Mouse (Mus musculus) left cerebral cortex, postnatal 25 days (tissue): ENCODE results near the gene Galnt18. TPM values are rescaled to one million over a fixed set of nuclear protein-coding genes. Genes with fewer than 3 reads are reported as not detected.

Experiments
- DNase-seq, 2 experiments: peaks; one replicate each; pipeline ENCODE4 v3.0.0; 2022; ENCODE audit warnings: low spot score in 2 of 2, mixed read lengths in 1 of 2
- intact Hi-C: fragments of 180-260 bp; cut with DNase I; formaldehyde crosslinking; loops from one replicate; pipeline ENCODE4 v1.15.1; 2025
- total RNA-seq, 2 experiments: library from RNA; stranded (reverse); gene quantifications; 2 replicates each; pipeline ENCODE4 v1.2.3; 2021

Gene Galnt18
- total RNA-seq, 2 experiments from 2014 or later: 46.1 to 47.9 TPM

- intact Hi-C loops: loop anchor here (2.0 to 5.0 kb wide), 2 partner anchors 57 to 596 kb away; no protein-coding TSS in a partner anchor
These were observed 1.6 kb downstream of the Galnt18 start for GRCm38 (mm10) chr7:111778212-111778611.

GRCm38 (mm10) chr7:111777186-111777585 is 2.6 kb downstream of the Galnt18 start:
- intact Hi-C loops: loop anchor here (5.0 kb wide), 1 partner anchor 595 kb away; no protein-coding TSS in a partner anchor
- no peak for DNase-seq

More at GRCm38 (mm10) chr7:111778212-111778611, 1.6 kb downstream of the Galnt18 start:
- DNase-seq: peak in 1 of 2 experiments; percentile 31

DNA sequence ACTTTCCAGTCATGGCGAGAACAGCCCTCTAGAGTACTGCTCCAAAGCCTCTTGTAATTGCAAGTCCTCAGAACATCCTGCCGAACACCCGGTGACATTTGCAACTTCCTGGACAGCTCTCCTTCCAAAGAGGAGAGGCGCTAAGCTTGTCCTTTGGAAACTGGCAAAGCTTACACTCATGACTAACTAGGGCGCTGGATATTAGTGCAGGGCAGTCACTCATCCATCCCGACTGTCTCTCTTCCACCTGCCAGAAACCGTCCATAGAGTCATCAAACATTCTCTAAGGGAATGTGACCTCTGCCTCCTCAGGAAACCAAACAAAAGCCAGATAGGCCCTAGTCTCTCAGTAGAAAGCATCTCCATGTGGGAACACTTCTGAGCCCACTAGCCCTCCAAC is 3.6 kb downstream of the Galnt18 start:
- intact Hi-C loops: loop anchor here (5.0 kb wide), 1 partner anchor 594 kb away; no protein-coding TSS in a partner anchor
- DNase-seq: no peak

DNA sequence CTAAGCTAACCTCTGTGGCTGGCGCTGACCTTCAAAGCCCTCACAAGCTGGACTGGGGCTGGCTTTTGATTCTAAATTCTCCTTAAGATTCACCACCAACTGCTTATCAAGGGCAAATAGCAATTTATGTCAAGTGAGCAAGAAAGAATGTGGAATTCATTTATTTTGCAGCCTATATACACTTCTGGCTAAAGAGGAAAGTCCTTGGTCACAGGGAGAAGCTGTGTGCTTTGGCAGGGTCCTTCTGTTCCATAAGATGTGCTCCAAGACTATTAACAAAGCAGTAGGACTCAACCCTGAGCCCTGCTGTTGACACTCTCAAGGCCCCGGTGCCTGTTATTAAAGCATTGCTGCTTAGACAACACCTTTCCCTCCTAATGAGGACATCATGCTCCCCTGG is 7.4 kb downstream of the Galnt18 start:
- DNase-seq: no peak
- intact Hi-C loops: no loop called here

DNA sequence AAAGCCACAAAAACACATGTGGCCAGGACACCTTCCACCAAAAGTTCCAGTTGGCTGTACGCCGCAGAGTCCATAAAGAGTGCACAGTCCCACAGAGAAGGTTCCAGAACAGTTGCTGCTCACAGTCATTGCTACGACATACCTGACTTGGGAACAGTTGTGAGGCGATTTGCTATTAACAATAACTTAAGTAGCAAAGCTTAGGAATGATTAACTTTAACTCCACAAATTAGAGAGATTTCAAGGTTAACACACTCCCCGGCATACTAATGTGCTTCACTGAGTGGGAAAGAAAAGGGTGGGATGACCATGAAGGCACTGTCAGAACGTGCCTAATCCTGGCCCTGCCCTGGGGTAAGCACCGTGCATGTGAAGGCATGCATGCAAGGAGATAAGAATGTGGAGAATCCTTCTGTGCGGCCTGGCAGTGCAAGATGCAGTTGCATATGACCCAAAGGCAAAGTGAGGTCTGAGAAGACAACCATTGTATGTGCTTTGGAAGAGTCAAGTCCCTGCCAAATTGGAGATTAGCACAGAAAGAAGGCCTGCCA is 8.5 kb downstream of the Galnt18 start:
- no peak for DNase-seq
- intact Hi-C loops: no loop called here

- no peak for DNase-seq
- intact Hi-C loops: no loop called here
These were observed 9.2 kb downstream of the Galnt18 start for GRCm38 (mm10) chr7:111770585-111770984.

DNA sequence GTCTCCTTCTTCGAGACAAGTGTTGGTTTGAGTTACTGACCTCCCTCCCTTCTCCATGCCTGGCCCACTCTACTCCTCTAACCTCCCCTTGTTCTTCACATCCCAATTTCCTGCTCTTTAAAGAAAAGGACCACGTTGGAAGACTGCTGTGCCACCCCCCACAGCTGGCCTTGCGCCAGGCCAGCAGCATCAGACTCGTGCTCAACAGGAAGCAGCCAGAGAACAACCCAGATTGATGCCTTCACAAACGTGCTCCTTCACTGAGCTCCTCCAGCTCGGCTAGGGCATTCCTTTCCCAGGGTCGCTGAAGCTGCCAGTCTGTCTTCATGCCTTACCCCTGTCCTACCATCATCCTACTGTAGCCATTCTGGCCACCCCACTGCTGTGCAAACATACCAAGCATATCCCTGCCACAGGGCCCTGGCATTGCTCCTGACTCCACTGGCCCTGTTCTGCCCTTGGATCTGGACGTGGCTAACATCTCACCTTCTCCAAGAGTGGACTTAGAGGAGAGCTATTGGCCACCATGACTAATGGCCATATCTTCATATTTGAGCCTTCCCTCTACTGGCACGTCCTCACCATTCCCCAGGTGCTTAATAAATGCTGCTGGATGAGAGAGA is 13.5 kb downstream of the Galnt18 start:
- no peak for DNase-seq
- intact Hi-C loops: no loop called here

GRCm38 (mm10) chr7:111762754-111763153 is 17.0 kb downstream of the Galnt18 start:
- intact Hi-C loops: no loop called here
- DNase-seq: no peak

GRCm38 (mm10) chr7:111748571-111749071 is 31.2 kb downstream of the Galnt18 start:
- DNase-seq: peak; percentile 47 to 92
- intact Hi-C loops: no loop called here

DNA sequence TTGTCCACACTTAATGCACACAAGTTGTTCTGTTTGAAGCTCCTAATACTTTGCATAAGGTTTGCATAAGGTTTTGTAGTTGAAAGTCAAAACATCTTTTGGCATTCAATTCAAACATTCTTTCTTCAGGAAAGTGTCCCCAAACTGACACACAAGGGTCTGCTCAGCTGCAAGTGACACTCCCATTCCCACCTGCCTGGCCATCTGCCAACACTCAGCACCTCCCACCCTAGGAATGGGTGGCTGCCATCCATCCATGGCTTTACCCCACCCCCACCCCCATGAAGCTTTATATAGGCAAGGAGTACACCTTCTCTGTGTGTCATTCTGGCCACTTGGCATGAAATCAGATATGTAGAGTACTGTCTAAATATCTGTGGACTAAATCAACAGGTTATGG is 35.0 kb downstream of the Galnt18 start:
- DNase-seq: no peak
- intact Hi-C loops: no loop called here

DNA sequence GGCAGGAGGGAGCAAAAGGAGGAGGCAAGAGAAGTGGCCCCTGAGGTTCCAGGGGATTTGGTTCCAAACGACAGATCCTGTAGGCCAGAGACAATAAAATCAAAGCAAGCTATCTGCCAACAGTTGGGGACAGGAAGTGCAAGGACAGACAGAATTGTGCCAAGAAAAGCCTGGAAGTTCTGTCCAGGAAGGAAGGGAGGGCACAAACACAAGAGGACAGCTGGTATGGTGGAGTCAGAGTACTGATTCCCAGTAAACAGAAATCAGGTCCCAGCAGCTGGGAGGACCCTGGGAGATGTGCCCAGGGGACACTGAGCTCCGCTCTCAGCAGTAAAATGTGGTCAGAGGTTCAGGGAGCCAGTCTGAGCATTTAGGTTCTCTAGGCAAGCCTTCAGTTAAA is 38.2 kb downstream of the Galnt18 start:
- no peak for DNase-seq
- intact Hi-C loops: no loop called here

GRCm38 (mm10) chr7:111740091-111740490 is 39.7 kb downstream of the Galnt18 start:
- intact Hi-C loops: no loop called here

DNA sequence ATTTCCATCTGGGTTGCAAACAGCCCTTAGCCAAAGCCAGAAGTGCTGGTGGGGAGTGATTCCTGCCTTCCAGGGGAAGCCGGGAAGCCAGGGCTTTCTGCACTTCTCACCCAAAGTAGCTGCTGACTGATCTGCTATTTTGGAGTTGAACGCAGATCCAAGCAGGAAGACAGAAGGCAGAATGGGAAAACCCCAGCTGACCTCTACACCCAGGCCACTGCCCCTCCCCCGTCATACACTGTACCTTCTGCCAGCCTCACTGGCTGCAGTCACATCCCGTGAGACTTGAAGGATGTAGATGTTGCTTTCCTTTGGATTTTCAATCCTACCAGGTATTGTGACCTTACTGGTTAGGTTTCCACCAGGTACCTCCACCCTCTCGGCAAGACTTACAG is 40.4 kb downstream of the Galnt18 start:
- intact Hi-C loops: no loop called here
- no peak for DNase-seq

More at GRCm38 (mm10) chr7:111740091-111740490, 39.7 kb downstream of the Galnt18 start:
- DNase-seq: no peak

- intact Hi-C loops: no loop called here
- DNase-seq: no peak
These were observed 41.1 kb downstream of the Galnt18 start for GRCm38 (mm10) chr7:111738456-111739370.

- intact Hi-C loops: no loop called here
- no peak for DNase-seq
These were observed 42.4 kb downstream of the Galnt18 start for GRCm38 (mm10) chr7:111737426-111737825.

DNA sequence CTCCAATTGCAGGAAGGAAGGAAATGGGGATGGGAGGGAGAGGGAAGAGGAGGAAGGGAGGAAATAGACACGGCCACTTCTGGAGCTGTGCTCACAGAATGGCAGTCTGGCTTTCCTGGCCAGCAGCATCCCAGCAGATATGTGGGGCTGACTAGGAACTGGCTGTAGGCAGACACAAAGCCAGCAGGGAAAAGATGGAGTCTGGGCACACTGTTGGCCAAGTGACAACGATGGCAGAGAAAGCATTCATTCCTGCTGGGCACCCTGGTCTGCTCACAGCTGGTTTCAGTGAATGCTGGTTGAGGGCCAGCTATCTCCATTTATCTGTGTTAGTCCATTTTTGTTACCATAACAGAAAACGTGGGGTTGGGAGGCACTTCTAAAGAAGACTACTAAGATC is 43.4 kb downstream of the Galnt18 start:
- DNase-seq: peak in 1 of 2 experiments; percentile 53
- intact Hi-C loops: no loop called here

DNA sequence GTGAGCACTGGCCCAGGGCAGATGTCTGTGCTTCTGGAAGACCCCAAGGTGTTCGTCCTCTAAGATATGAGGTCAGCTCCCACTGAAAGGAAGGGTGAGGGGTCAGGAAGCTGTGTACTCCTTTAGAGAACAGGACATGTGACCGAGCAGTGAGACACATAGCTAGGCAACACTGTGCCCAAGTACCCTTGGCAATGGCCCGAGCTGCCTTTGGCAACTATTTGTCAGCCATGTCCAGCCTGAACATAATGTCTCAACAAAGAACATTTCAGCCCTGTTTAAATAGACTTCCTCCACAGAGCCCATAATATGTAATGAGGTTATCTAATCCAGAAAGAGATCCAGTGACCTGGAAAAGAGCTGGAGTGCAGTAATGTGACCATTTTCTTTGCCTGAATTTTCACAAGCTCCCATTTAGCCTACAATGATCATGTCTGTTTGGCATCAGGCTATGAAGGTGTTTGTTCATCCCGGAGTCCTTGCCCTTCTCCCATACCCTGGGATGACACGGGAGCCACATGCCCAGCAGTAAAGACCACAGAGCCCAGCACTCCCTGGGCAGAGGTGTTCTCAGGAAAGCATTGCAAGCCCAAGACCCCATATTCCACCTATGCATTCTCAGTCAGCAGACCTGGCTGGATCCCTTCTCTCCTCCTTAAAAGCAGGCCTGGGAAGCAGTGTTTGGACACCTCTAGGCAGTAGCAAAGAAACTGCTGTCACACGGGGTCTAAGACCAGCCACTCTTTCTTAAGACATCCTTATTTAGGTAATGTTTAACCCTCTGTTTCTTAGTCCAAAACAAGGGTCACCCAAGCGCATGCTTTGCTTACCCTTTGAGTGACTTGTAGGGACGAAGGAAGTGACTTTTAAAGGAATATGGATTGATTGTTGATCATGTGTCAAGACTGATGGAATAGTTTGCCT is 49.2 kb downstream of the Galnt18 start:
- no peak for DNase-seq
- intact Hi-C loops: no loop called here

DNA sequence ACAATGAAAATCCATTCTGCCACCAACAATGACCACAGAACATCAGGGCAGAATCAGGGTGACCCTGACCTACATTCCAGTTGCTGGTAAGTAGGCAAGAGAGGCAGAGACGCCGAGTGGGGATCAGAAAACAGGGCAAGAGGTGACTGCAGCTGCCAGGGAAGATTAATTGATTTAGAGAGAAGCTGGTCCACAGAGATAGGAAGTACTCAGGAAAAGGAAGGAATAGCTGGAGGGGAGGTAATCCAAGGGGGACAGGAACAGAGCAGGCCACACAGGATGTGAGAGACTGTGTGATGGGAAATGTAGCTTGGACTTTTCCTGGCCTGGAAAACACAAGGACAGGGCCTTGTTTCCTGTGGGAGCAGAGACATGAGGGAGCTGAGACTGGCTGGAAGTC is 52.8 kb downstream of the Galnt18 start:
- intact Hi-C loops: no loop called here
- no peak for DNase-seq

- intact Hi-C loops: no loop called here
- DNase-seq: peak in 1 of 2 experiments; percentile 59
These were observed 55.0 kb downstream of the Galnt18 start for GRCm38 (mm10) chr7:111724730-111725129.
